ENCODE assay signal across 9 mouse cellular contexts in genomic region chr3:86002423-86002822, GRCm38 (mm10). TPM values are rescaled to one million over a fixed set of nuclear protein-coding genes. Genes with fewer than 3 reads are reported as not detected.
DNase-seq lines count a peak whose midpoint lies in the region; ATAC-seq and TF ChIP-seq lines count a peak whose summit lies in the region.
"Had no signal": no experiment of that assay in that cellular context is flagged by ENCODE, and none has a peak within 500 bp of the region (broad histone marks: within the 10 kb centered on the region; RNA-seq: fewer than 3 reads in every experiment).

Gene Prss48, minus strand, starts transcription at chr3:86002491.

- no peak within 1 kb of the TSS for H3K4me2 ChIP-seq in lung, embryonic 14.5 days

- ATAC-seq in lung, embryonic 14.5 days (ENCODE audit: insufficient read depth) = no peak

- H3K4me1 ChIP-seq in heart, adult 2 months (ENCODE audit: control insufficient read depth, insufficient read depth, low read length) = no peaks in the 10 kb centered on the region
- no peaks in the 10 kb centered on the region for H3K4me1 ChIP-seq in lung, embryonic 14.5 days (ENCODE audit: insufficient read depth)

- H3K36me3 ChIP-seq in heart, adult 2 months (ENCODE audit: control insufficient read depth, insufficient read depth, low read length) = no peaks in the 10 kb centered on the region
- no peaks in the 10 kb centered on the region for H3K36me3 ChIP-seq in lung, embryonic 14.5 days (ENCODE audit: insufficient read depth)

- no peaks in the 10 kb centered on the region for H3K9me3 ChIP-seq in lung, embryonic 14.5 days (ENCODE audit: low read depth, low read length)

- H3K27me3 ChIP-seq in heart, adult 2 months (ENCODE audit: control insufficient read depth, insufficient read depth, low read length) = no peaks in the 10 kb centered on the region
- H3K27me3 ChIP-seq in lung, embryonic 14.5 days (ENCODE audit: insufficient read depth, low read length) = no peaks in the 10 kb centered on the region

- TF ChIP-seq EP300 in heart, adult 2 months (IDR thresholded peaks at IDR 0.05; ENCODE audit: insufficient read depth, low read depth, low read length) = no peak

- H3K4me3 ChIP-seq in heart, adult 2 months = no peak within 1 kb of the TSS
- no peak within 1 kb of the TSS for H3K4me3 ChIP-seq in lung, embryonic 14.5 days (ENCODE audit: low read depth, low read length)

- no peak within 1 kb of the TSS for H3K9ac ChIP-seq in heart, adult 2 months (ENCODE audit: low read depth, low read length)
- H3K9ac ChIP-seq in lung, embryonic 14.5 days = no peak within 1 kb of the TSS

- H3K79me2 ChIP-seq in heart, adult 2 months (replicated peaks; ENCODE audit: control insufficient read depth, insufficient read depth, low read length) = no peaks in the 10 kb centered on the region

- DNase-seq in heart, adult 2 months = no peak
- no peak for DNase-seq in heart, adult 11 months
- peak; percentile 3 to 6 for DNase-seq in thymus, postnatal 10 days (ENCODE audit: low spot score in 2 of 2)
- DNase-seq in thymus, postnatal 0 days (ENCODE audit: low spot score) = no peak
- DNase-seq in lung, embryonic 14.5 days = peak; percentile 19
- no peak for DNase-seq in ovary, adult 18-20 months (ENCODE audit: low spot score)
- no peak for DNase-seq in retina, postnatal 1 day
- no peak for DNase-seq in right cerebral cortex, postnatal 10 days (ENCODE audit: low spot score in 2 of 2)

- WGBS in heart, adult 2 months = 79% methylated on average over 17 of the region's 17 CpGs
- 77% methylated on average over 17 of the region's 17 CpGs for WGBS in lung, embryonic 14.5 days

- no peak for TF ChIP-seq POLR2A in heart, adult 2 months (IDR thresholded peaks at IDR 0.05; ENCODE audit: insufficient read depth, low read depth, low read length)

- intact Hi-C loops in heart, adult 2 months (cut with DNase I) = no loop called here

- peak; percentile 56 for TF ChIP-seq CTCF in heart, adult 2 months (IDR thresholded peaks at IDR 0.05)
- peak; percentile 50 for TF ChIP-seq CTCF in lung, embryonic 14.5 days (IDR thresholded peaks at IDR 0.05; ENCODE audit: low read depth)

- H3K27ac ChIP-seq in heart, adult 2 months = no peak within 1 kb of the TSS
- H3K27ac ChIP-seq in lung, embryonic 14.5 days (ENCODE audit: low read depth) = peak within 1 kb of the TSS; percentile 40; the same call in 1 of the 2 replicates

RNA-seq across cellular contexts. Expression of gene Prss48, which starts in this region (rescaled TPM):
- not detected for total RNA-seq in heart, adult 2 months (2021)
- polyA plus RNA-seq in heart, adult 2 months (2012; rRNA removed) = not detected in 2 replicates
- polyA plus RNA-seq in thymus, postnatal 0 days (2015; fragmentation: Nextera tagmentation; extraction: Ambion mirVana) = not detected in 2 replicates
- polyA plus RNA-seq in lung, embryonic 14.5 days (2014; fragmentation: Nextera tagmentation; extraction: Ambion mirVana) = 0.27 and 0.46 TPM in 2 replicates
- total RNA-seq: common myeloid progenitor, adult 5-6 weeks had no signal

Comparison
In these comparisons a context has a peak if more than half of its experiments do, and no peak if none do; other contexts are left out.
1. DNase-seq: peak in thymus, postnatal 10 days (2 of 2); none in heart, adult 2 months (0 of 2), heart, adult 11 months (single experiment), thymus, postnatal 0 days (single experiment), ovary, adult 18-20 months (single experiment), retina, postnatal 1 day (single experiment) and right cerebral cortex, postnatal 10 days (0 of 2).
2. Peak in DNase-seq and H3K27ac ChIP-seq in lung, embryonic 14.5 days; RNA of the gene not detected or under 1 TPM.